Mouse (Mus musculus) spleen, adult 2 months (tissue): ENCODE results near the gene Cfap61. TPM values are rescaled to one million over a fixed set of nuclear protein-coding genes. Genes with fewer than 3 reads are reported as not detected.

ENCODE experiments used
- DNase-seq, 2 experiments: peaks; one replicate each; pipeline versions ENCODE4 v3.0.0 to v3.0.0-alpha.2; 2012 to 2021; ENCODE audit warnings: low spot score in 2 of 2, low read depth in 1 of 2
- H3K27ac ChIP-seq: fragments of 200-500 bp; 2 replicates; pipeline ENCODE4 v1.5.1; 2012; ENCODE audit warnings: low read length, inconsistent platforms; ENCODE audit not compliant: insufficient read depth
- H3K27me3 ChIP-seq: fragments of 200-500 bp; 2 replicates; pipeline ENCODE4 v1.6.1; 2012; ENCODE audit warnings: mild to moderate bottlenecking, moderate library complexity, low read length, inconsistent platforms; ENCODE audit not compliant: control insufficient read depth, insufficient read depth
- H3K36me3 ChIP-seq: fragments of 200-500 bp; 2 replicates; pipeline ENCODE4 v1.6.1; 2012; ENCODE audit warnings: mild to moderate bottlenecking, low read length, inconsistent platforms; ENCODE audit not compliant: control insufficient read depth, insufficient read depth
- H3K4me1 ChIP-seq: fragments of 200-500 bp; 2 replicates; pipeline ENCODE4 v1.6.1; 2011; ENCODE audit warnings: inconsistent platforms; ENCODE audit not compliant: control insufficient read depth, insufficient read depth, insufficient read length
- H3K4me3 ChIP-seq: fragments of 200-500 bp; 2 replicates; pipeline ENCODE4 v1.5.1; 2011; ENCODE audit warnings: mild to moderate bottlenecking, inconsistent platforms; ENCODE audit not compliant: insufficient read depth, insufficient read length; ENCODE audit errors: extremely low read depth
- CTCF ChIP-seq: fragments of 200-500 bp; IDR thresholded peaks from 2 replicates; pipeline ENCODE4 v1.5.1; 2011; ENCODE audit warnings: mild to moderate bottlenecking, inconsistent platforms; ENCODE audit not compliant: insufficient read depth, insufficient read length, insufficient replicate concordance; ENCODE audit errors: extremely low read depth
- POLR2A ChIP-seq: fragments of 200-500 bp; IDR thresholded peaks from 2 replicates; pipeline ENCODE4 v1.6.1; 2011; ENCODE audit warnings: low read depth, low read length, inconsistent platforms
- WGBS: fragments of 180-500 bp; shearing (Covaris S2); methylation state at CpG from one replicate; pipeline ENCODE4 v1.1.7; 2018; 5-methylcytosine and 5-hydroxymethylcytosine counted together
- polyA plus RNA-seq: library from polyadenylated mRNA; depleted of rRNA; stranded (reverse); fragments of >200 nt; gene quantifications from 2 replicates; pipeline ENCODE4 v1.2.3, GENCODE M21; 2012

The Cfap61 gene
- polyA plus RNA-seq, 1 experiment = 0.40 TPM

DNA sequence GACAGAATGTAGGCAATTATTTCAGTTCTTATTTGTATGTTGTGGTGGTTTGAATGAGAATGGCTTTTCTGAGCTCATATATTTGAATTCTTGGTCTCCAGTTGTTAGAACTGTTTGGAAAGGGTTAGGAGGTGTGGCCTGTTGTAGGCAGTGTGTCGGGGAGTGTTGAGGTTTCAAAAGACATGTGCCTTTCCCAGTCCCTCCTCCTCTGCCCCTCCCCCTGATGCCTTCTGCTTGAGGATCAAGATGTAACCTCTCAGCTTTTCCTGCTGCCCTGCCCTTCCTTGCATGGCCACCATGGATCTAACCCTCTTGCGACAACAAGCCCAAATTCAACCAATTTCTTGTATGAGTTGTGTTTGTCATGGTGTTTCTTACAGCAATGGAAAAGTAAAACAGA is 53.2 kb downstream of the Cfap61 start:
- Histone ChIP-seq H3K4me1 (no peaks in the 10 kb centered on the region), H3K4me3 (no peak overlapping the region), H3K27ac (no peak overlapping the region), H3K36me3 (no peaks in the 10 kb centered on the region), H3K27me3 (no peaks in the 10 kb centered on the region)
- no peak for TF ChIP-seq POLR2A
- no peak for TF ChIP-seq CTCF
- DNase-seq = no peak
- WGBS = 87% methylated on average over 2 of the region's 2 CpGs

DNA sequence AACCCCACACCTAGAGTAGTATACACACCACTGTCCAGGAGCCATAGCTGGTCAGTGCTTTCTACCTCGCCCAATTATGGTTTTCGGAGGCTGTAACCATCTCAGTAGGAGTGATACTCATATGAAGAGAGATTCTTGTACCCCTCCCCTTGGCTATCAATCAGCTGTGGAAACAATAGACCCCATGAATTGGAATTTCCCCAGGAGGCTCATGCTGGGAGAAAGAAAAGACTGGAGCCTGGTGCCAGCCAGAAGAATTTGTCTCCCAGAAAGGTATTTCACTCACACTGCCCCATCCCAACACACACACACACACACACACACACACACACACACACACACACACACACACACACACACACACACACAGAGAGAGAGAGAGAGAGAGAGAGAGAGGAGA is 55.9 kb downstream of the Cfap61 start:
- Histone ChIP-seq H3K36me3 (no peaks in the 10 kb centered on the region), H3K4me3 (no peak overlapping the region), H3K4me1 (no peaks in the 10 kb centered on the region), H3K27ac (no peak overlapping the region), H3K27me3 (no peaks in the 10 kb centered on the region)
- WGBS = 92% methylated on average over 2 of the region's 2 CpGs
- TF ChIP-seq POLR2A (no peak), CTCF (no peak)
- no peak for DNase-seq

DNA sequence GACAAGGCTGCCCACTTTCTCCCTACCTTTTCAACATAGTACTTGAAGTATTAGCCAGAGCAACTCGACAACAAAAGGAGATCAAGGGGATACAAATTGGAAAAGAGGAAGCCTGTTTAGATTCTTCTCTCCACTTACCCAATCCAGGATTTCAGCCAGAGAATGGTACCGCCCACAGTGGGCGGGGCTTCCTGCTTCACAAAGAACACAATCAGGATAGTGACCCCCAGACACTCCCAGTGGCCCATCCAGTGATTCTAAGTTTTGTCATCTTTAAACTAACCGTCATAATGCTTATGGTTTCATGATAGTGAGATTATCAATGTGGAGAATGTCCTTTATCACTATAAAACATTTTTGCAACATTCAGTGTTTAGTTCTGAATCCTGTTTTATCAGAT is 61.9 kb downstream of the Cfap61 start:
- TF ChIP-seq POLR2A (no peak), CTCF (no peak)
- WGBS = 83% methylated on average over 4 of the region's 4 CpGs
- no peak for DNase-seq
- Histone ChIP-seq H3K4me1 (no peaks in the 10 kb centered on the region), H3K4me3 (no peak overlapping the region), H3K36me3 (no peaks in the 10 kb centered on the region), H3K27me3 (no peaks in the 10 kb centered on the region), H3K27ac (no peak overlapping the region)

DNA sequence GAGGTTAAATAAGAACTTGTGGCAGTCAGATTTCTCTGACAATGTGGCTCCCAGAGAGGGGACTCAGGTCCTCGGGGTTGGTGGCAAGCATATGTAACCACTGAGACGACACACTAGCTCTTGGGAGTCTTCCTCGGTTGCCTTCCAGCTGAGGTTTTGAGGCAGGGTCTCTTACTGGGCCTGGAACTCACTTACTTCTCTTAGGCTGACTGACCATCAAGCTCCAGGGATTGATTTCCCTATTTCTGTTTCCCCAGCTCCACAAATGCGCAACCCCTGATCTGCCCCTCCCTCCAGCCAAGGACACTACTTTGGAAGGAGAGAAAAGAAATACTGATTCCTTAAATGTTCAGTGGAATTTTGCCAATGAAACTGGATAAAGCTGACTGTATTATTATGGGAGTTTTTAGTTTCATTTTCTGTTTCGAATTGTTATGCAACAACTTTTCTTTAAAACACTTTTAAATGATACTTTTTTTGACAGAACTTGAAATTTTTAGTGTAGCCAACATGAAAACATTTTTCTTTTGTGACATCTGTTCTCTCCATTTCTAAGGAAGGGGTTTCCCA is 63.5 kb downstream of the Cfap61 start:
- Histone ChIP-seq H3K36me3 (no peaks in the 10 kb centered on the region), H3K4me1 (no peaks in the 10 kb centered on the region), H3K27ac (no peak overlapping the region), H3K4me3 (no peak overlapping the region), H3K27me3 (no peaks in the 10 kb centered on the region)
- 69% methylated on average over 5 of the region's 5 CpGs for WGBS
- TF ChIP-seq POLR2A (no peak), CTCF (no peak)
- no peak for DNase-seq

DNA sequence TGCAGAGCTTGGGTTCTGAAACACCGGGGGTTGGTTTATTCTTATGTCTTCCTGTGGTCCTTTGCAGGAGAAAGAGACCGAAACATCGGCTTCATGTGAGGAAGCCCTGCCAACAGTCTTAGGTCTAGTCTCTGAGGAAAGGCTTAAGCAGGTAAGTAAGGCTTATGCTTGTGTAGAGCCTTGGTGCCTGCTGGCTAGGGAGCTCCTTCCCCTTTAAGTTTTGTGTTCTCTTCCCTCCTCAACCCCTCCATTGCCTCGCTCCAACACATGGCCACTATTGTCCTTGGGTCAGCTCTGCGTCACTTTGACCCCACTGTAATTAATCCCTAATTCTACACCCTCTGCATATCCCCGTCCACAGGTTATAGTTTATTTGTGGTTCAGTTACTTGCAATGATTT is 74.2 kb downstream of the Cfap61 start:
- H3K4me3 ChIP-seq = no peak overlapping the region

DNA sequence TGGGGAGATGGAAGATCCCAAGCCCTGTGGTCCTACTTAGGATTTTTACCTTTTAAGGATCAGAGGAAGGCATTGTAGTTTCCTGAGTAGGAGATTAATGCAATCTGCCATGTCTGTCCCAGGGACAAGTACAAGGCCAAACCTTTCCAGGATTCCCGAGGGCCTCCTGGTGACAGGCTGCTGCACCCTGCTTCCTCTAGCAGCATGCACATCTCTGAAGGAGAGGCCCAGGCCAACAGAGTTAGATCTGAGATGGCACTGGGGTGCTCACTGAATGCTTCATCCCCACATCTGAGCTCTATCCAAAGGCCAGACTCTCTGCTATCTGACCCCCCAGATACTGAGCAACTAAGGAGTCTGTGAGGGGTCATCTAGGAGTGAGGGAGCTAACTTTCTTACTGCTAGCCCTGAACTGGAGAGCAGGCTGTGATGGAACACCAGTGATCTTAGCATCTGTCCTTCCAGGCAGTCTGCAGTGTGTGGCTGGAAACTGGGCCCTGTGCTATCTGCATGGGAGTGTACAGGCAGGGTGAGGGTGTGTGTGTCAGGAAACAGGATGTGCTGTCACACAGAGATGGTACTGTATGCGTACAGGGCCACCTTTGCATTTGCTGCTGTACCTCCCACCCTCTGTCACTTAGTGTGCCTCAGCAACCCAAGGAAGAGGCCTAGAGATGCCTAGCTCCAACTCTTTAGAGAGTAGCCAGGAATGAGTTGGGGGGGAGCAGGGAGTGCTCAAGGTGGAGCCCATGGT is 75.2 kb downstream of the Cfap61 start:
- Histone ChIP-seq H3K27me3 (no peaks in the 10 kb centered on the region), H3K27ac (no peak overlapping the region), H3K4me3 (no peak overlapping the region), H3K36me3 (no peaks in the 10 kb centered on the region), H3K4me1 (peaks cover 5% of the 10 kb centered on the region; the same call in 1 of the 2 replicates)
- DNase-seq = no peak
- WGBS = 45% methylated on average over 2 of the region's 2 CpGs
- TF ChIP-seq CTCF (no peak), POLR2A (no peak)

More for the DNA sequence above, 74.2 kb downstream of the Cfap61 start:
- H3K27ac ChIP-seq = no peak overlapping the region
- no peaks in the 10 kb centered on the region for H3K27me3 ChIP-seq
- no peaks in the 10 kb centered on the region for H3K36me3 ChIP-seq
- TF ChIP-seq CTCF (no peak), POLR2A (no peak)
- DNase-seq = no peak
- H3K4me1 ChIP-seq = peaks cover 5% of the 10 kb centered on the region; the same call in 1 of the 2 replicates
- 89% methylated on average over 6 of the region's 6 CpGs for WGBS

DNA sequence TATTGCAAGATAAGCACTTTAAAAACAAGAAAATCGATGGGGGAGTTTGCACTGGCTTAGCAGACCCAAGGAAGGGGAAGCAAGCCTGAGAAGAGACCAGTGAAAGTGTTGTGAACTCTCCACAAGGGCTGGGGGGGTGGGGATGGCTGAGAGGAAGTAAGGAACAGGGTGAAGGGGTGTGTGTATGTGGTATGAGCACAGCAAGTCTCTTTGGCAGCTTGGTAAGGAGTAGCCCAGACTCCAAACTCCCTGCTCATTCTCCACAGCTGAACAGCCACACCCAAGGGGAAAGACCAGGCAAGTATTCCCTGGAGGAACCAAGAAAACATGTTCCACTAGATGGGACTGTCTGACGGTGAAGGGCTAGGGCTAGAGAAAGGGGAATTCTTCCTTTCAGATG is 76.2 kb downstream of the Cfap61 start:
- H3K27me3 ChIP-seq = no peaks in the 10 kb centered on the region
- H3K4me1 ChIP-seq = peaks cover 5% of the 10 kb centered on the region; the same call in 1 of the 2 replicates
- no peak for DNase-seq
- no peaks in the 10 kb centered on the region for H3K36me3 ChIP-seq
- no peak overlapping the region for H3K4me3 ChIP-seq
- H3K27ac ChIP-seq = peak overlapping the region; percentile 2; the same call in 1 of the 2 replicates
- 16% methylated on average over 2 of the region's 2 CpGs for WGBS
- TF ChIP-seq POLR2A = no peak
- TF ChIP-seq CTCF = no peak
